Mouse (Mus musculus) embryo, embryonic 11.5 days (tissue): Measurements from ENCODE around the gene Bcl2l12.

ENCODE experiments used
- DNase-seq: peaks from one replicate; pipeline ENCODE4 v3.0.0-alpha.2; 2012; ENCODE audit warnings: low read depth, low spot score

Gene Bcl2l12

GRCm38 (mm10) chr7:45017242-45018061 lies 18.9 kb upstream of the Bcl2l12 start, which contains the start of gene Rras:
TSS of gene Rras (plus strand) at chr7:45017961.
- peak; percentile 93 for DNase-seq

GRCm38 (mm10) chr7:45016761-45017160 lies 18.2 kb upstream of the Bcl2l12 start:
- DNase-seq: no peak

DNA sequence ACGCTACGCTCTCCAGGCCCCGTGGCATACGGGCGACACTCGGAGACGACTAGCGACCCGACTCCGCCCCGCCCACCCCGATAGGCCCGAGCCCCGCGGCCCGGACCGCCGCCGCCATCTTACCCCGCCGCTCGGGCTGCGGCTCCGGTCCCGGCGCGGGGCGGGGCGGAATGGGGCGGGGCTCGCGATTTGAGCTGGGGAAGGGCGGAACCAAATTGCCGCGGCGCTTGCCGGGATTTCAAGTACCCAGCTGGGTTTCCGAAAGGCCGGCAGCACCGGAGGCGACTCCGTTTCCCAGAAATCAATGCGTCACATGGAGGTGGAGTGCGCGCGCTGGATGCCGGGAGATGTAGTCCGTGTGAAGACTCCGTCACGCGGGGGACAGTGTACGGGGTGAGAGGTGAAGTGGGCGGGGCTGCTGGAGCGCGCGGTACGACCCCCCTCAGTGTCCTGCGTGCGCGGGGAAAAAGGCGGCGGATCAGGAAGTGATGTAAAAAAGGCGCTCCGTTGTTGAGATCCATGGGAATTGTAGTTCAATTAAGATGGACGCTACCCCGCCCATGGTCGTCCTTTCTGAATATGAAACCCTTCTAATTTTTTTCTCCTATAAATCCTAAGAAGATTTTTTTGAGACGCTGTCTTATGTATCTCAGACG lies 17.6 kb upstream of the Bcl2l12 start, which contains the start of gene Scaf1:
Scaf1 (minus strand) TSS at position 407 of the 656 bp plus-strand sequence.
- peak; percentile 98 for DNase-seq

DNA sequence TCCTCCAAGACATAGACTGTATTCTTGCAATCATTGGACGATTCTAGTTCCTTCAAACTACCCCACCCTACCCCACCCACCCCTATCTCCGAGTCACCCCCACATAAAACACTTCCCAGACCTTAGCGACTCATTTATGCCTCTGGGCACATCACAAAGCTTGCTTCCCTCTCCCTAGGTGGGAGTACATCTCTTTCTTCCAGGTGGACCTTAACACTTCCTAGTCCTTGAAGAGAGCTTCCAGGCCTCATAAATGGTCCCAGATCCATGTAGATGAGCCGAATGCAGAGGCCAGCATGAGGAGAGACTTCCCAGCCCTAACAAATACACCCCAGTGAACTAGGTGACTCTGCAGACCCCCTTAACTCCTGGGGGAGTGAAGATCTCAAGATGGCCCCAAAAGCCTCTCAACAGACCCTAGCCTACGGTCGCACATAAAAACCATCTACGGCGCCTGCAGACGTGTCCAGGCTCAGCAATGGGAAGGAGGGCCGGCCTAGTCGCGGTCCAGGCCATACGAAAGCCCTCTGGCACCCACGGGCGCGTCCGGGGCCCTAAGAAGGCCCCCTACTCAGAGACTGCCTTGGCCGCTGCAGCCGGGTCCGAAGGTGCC lies 16.9 kb upstream of the Bcl2l12 start:
- no peak for DNase-seq

DNA sequence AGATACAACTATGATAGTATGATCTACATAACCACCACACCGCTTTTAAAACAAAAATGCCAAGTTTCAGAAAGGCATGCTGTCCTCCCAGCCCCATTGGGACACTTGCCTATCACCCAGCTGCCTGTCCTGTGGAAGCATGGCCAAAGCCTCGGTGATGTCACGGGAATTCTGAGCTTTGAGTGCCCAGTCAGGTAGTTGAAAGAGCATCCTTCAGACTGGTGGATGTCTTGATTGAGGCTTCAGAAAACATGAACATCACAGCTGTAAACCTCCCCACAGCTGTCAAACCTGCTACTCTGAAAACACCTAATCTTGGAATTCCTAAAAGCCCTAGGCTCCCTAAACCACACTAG lies 15.6 kb upstream of the Bcl2l12 start:
- no peak for DNase-seq

DNA sequence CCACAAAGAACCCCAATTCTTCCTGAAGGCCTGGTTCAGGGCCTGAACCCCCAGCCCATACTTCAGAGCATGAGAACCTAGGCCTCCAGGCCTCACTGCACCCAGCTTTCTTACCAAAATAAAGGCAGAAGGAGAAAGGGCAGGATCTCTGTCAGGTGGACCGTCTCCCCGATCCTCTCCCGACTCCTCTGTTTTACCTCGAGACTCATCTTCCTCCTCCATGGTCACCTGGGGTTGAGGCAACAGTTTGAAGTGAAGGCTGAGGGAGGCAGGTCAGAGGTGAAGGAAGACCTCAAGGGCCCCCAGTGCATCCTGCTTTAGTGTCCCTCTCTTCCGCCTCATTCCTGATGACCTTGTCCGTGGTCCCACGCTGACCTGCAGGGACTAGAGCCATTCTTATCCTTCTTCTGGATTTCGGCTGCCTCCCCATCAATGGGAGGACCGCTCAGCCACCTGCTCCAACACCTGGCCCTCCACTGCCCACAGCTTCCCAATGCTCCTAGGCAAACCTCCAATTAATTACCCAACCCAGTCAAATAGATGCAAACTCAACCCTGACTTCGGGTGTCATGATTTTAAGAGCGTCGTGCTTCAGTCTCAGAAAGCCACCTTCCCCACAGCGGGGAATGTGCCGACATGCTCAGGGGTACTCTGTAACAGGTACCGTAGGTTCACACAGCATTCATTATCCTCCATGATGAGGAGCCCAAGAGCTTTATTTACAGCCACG lies 15.0 kb upstream of the Bcl2l12 start:
- no peak for DNase-seq

GRCm38 (mm10) chr7:45012824-45013223 lies 14.3 kb upstream of the Bcl2l12 start:
- no peak for DNase-seq

GRCm38 (mm10) chr7:45012011-45012410 lies 13.5 kb upstream of the Bcl2l12 start:
- no peak for DNase-seq

DNA sequence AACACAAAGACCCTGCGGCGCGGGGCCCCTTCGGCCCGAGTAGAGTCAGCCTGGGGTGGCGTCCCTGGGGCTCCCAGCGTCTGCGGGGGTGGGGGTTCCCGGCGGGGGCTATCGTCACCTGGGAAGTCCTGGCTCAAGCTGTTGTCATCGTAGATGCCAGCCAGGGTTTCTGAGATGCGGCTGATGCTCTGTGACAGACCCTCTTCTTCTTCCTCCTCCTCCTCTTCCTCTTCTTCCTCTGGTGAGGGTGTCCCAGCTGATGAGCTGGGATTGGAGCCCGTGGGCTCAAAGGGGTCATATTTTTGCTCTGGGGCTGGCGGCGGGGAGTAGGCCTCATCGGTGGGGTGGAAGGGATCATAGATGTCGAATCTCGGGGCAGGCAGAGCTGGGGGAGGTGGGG lies 9.9 kb upstream of the Bcl2l12 start:
- no peak for DNase-seq

GRCm38 (mm10) chr7:45007846-45008245 lies 9.3 kb upstream of the Bcl2l12 start:
- DNase-seq: no peak

- DNase-seq: no peak
Observed at GRCm38 (mm10) chr7:45007141-45007540, 8.6 kb upstream of the Bcl2l12 start.

DNA sequence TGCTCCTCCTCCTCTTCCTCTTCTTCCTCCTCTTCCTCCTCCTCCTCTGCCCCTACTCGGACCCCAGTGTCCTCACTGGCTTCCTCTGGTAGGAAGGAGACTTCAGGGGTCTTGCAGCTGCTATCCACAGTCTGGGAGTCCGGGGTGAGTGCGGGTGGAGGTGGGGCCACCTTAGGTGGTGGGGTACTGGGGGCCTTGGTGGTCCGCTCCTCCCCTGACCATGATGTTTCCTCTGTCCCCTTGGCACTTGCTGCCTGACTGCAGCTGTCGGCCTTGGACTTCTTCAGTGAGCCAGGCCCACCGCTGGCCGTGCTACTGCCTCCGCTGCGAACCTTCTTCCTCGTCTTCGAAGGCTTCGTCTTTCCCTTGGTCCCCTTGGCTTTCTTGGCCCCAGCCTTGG lies 8.0 kb upstream of the Bcl2l12 start:
- no peak for DNase-seq

DNA sequence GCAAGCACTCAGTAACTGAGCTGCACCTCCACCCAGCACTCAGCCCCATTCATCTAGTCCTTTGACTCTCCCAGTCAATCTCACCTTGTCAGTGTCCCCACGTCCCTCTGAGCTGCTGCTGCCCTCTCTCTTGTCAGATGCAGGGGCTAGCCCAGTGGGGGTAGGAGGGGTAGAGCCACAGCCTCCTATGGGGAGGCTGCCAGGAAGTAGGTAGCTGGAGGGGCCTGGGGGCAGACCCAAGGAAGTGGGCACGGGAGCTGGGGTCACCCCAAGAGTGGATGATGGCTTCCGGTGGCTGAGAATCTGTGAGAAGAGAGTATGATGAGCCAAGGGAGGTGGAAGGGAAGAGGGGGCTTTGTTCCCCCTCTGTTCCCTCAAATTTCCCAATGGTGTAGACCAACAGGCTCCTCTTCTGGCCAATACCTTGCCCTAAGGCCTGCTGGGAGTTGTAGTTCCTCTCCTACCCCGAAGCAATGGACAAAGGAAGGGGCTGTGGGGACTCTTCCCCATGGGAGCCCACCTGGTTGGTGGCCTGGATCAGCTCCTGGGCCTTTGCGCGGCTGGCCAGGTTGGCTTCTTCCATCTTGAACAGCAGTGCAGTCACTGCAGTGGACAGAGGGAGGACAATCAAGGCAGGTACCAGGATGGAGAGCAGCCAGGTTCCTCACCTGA lies 6.9 kb upstream of the Bcl2l12 start:
- no peak for DNase-seq

DNA sequence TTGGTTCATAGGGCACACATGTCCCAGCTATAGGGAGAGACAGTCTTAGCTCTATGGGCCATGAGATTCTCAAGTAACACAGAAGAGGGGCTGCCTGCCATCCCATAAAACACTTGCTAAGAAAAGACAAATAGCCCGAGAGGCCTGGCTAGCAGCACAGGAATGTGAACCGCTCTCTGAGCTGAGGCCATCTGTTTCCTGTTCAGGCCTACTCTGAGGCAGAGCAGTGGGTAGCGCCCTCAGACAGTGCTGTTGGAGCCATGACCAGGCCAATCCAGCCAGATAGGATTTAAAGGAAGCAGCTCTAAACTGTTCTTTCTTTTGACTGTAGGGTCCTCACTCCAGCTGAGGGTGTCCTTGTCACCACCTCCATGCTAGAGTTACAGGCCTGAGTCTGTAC lies 6.0 kb upstream of the Bcl2l12 start:
- DNase-seq: no peak

DNA sequence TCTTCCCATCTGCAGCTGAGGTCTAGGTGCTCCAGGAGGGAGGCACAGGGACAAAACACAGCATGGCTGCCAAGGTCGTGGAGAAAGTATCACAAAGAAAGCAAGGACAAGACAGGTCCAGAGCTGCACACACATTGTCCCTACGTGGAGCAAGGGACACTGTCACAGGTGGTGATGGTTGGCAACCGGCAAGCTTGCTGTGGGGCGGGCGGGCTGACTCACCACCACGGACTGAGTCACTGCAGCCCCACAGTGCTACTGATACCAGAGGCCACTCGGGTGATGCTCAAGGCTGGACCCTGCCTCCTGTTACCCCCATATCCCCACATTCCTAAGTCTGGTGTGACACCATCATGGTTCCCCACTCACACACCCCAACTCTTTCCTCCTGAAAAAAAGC lies 3.9 kb upstream of the Bcl2l12 start:
- DNase-seq: no peak

DNA sequence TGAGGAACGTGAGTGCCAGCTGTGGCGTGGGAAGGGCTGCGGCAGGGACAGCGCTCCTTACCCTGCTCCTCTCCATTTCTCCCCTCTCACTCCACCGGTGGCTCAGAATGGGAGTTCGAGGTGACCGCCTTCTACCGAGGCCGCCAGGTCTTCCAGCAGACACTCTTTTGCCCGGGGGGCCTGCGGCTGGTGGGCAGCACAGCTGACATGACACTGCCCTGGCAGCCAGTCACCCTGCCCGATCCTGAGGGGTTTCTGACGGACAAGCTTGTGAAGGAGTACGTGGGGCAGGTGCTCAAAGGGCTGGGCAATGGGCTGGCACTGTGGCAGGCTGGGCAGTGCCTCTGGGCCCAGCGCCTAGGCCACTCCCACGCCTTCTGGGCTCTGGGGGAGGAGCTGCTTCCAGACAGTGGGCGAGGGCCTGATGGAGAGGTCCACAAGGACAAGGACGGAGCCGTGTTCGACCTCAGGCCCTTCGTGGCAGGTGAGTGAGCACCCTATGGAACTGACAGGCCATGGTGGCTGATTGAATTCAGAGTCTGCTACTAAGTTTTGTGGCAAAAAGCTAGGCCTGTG lies 2.1 kb upstream of the Bcl2l12 start:
- no peak for DNase-seq

DNA sequence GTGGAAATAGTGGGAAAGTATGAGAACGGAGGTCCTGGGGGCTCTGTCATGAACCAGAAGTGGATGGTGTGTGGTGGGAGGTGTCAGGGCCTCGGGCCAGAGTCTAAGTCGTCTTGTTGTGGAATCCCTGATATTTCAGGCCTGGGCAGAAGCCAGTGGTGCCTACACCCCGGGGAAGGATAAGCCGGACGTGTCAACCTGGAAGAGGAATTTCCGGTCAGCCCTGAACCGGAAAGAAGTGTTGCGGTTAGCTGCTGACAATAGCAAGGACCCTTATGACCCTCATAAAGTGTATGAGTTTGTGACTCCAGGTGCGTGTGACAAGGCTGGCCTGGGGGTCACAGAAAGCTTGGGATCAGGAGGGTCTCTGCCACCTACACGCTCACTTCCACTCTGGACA lies 1.2 kb upstream of the Bcl2l12 start:
- DNase-seq: no peak

- no peak for DNase-seq
Observed at GRCm38 (mm10) chr7:44997940-44998428, 528 bp downstream of the Bcl2l12 start.

DNA sequence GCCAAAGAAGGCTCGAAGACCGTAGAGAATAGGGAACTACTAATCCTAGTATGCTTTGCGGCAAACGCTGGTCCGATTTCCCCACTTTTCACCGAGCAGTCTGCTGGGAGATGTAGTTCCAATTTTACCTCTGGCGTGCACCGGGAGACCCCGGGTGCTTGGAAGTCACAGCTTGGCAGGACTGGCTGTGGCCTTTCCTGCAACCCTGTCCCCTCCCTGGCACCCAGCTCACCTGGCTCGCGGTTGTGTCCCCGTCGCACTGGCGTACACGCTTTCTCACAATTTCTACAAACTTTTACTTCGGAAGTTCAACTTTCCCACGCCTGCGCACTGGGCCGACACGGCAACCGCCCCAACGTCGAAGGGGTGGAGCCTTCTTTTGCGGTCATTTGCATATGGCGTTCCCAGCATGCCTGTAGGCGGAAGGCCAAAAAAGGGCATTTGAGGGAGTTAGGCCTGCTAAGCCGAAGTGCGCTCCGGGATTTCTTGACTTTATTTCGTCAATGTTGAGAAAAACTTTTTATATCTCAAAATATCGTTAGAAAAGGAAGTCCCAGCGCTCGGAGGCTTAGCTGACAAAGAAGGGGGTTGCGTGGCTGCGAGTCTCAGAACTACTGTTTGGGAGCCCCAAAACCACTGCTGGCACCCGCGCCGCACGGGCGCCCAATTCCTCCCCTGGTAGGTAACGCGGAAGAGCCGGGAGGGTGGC lies 1.1 kb downstream of the Bcl2l12 start, which contains the start of gene Irf3:
Irf3 (plus strand) TSS at position 418 of the 709 bp plus-strand sequence.
- peak; percentile 94 for DNase-seq

- no peak for DNase-seq
Observed at GRCm38 (mm10) chr7:44996672-44997071, 1.8 kb downstream of the Bcl2l12 start.
